Mouse (Mus musculus) embryonic facial prominence, embryonic 11.5 days (tissue): ENCODE results near the gene Tmem164. TPM values are rescaled to one million over a fixed set of nuclear protein-coding genes. Genes with fewer than 3 reads are reported as not detected.

Source experiments
- ATAC-seq: fragments of 200-750 bp; cut with Nextera tagmentation; replicated peaks from 2 replicates; pipeline ENCODE4 v1.8.0; 2017; ENCODE audit warnings: low read depth; ENCODE audit not compliant: insufficient number of reproducible peaks, low FRiP score, low TSS enrichment
- DNase-seq: peaks from one replicate; pipeline ENCODE4 v3.0.0-alpha.2; 2015; ENCODE audit warnings: low spot score
- H3K27ac ChIP-seq: fragments of 300-500 bp; sonication (generic); replicated peaks from 2 replicates; pipeline ENCODE4 v1.5.1; 2014; ENCODE audit warnings: mild to moderate bottlenecking, low read depth, low read length, control low read depth
- H3K27me3 ChIP-seq: fragments of 300-500 bp; sonication (generic); 2 replicates; pipeline ENCODE4 v1.6.1; 2014; ENCODE audit warnings: mild to moderate bottlenecking, low read length, moderate library complexity, mixed read lengths; ENCODE audit not compliant: control insufficient read depth, insufficient read depth
- H3K36me3 ChIP-seq: fragments of 300-500 bp; sonication (generic); replicated peaks from 2 replicates; pipeline ENCODE4 v1.6.1; 2014; ENCODE audit warnings: low read depth, mild to moderate bottlenecking, low read length, moderate library complexity, mixed read lengths; ENCODE audit not compliant: control insufficient read depth, insufficient read depth
- H3K4me1 ChIP-seq: fragments of 300-500 bp; sonication (generic); 2 replicates; pipeline ENCODE4 v1.6.1; 2014; ENCODE audit warnings: low read length, mixed read lengths; ENCODE audit not compliant: control insufficient read depth, insufficient read depth
- H3K4me2 ChIP-seq: fragments of 300-500 bp; sonication (generic); 2 replicates; pipeline ENCODE4 v1.6.1; 2014; ENCODE audit warnings: low read depth, mild to moderate bottlenecking, control low read depth, low read length, moderate library complexity
- H3K4me3 ChIP-seq: fragments of 300-500 bp; sonication (generic); 2 replicates; pipeline ENCODE4 v1.5.1; 2014; ENCODE audit warnings: low read depth, low read length, control low read depth
- H3K9ac ChIP-seq: fragments of 300-500 bp; sonication (generic); replicated peaks from 2 replicates; pipeline ENCODE4 v1.6.1; 2014; ENCODE audit warnings: mild to moderate bottlenecking, control low read depth, low read length
- H3K9me3 ChIP-seq: fragments of 300-500 bp; sonication (generic); replicated peaks from 2 replicates; pipeline ENCODE4 v1.6.1; 2016; ENCODE audit warnings: mild to moderate bottlenecking, low read length, inconsistent platforms, mixed read lengths; ENCODE audit not compliant: control insufficient read depth
- WGBS: fragments of 180-500 bp; shearing (Covaris S2); extraction: QIAGEN DNeasy Blood & Tissue Kit; methylation state at CpG from one replicate; pipeline ENCODE4 v1.1.7; 2014; 5-methylcytosine and 5-hydroxymethylcytosine counted together
- polyA plus RNA-seq: library from polyadenylated mRNA; unstranded; fragments of >200 nt; fragmentation: Nextera tagmentation; extraction: Ambion mirVana; gene quantifications from 2 replicates; pipeline ENCODE4 v1.2.1, GENCODE M21; 2014

Gene Tmem164
- polyA plus RNA-seq, 1 experiment from 2014 or later: 41.1 TPM

- Histone ChIP-seq H3K9ac (peak overlapping the region; percentile 77), H3K27ac (peak overlapping the region; percentile 94), H3K36me3 (no peaks in the 10 kb centered on the region), H3K9me3 (no peaks in the 10 kb centered on the region), H3K27me3 (no peaks in the 10 kb centered on the region; the same call in 1 of the 2 replicates), H3K4me1 (no peaks in the 10 kb centered on the region), H3K4me3 (peak overlapping the region; percentile 56), H3K4me2 (peak overlapping the region; percentile 83)
- DNase-seq (peak; percentile 59), ATAC-seq (peak; percentile 73)
- 30% methylated on average over 2 of the region's 43 CpGs for WGBS
Measured at GRCm38 (mm10) chrX:142681616-142682141, 473 bp downstream of the Tmem164 start.

- DNase-seq: peak; percentile 32
- H3K9ac ChIP-seq: peak overlapping the region; percentile 77
- H3K36me3 ChIP-seq: no peaks in the 10 kb centered on the region
- 12% methylated on average over 28 of the region's 28 CpGs for WGBS
- H3K4me1 ChIP-seq: no peaks in the 10 kb centered on the region
- peak overlapping the region; percentile 56 for H3K4me3 ChIP-seq
- ATAC-seq: no peak
- H3K4me2 ChIP-seq: peak overlapping the region; percentile 83
- no peaks in the 10 kb centered on the region; the same call in 1 of the 2 replicates for H3K27me3 ChIP-seq
- no peaks in the 10 kb centered on the region for H3K9me3 ChIP-seq
- peak overlapping the region; percentile 94 for H3K27ac ChIP-seq
Measured at GRCm38 (mm10) chrX:142682176-142682820, 1.1 kb downstream of the Tmem164 start.

GRCm38 (mm10) chrX:142682990-142683389 is 1.8 kb downstream of the Tmem164 start:
- DNase-seq: no peak
- Histone ChIP-seq H3K9me3 (no peaks in the 10 kb centered on the region), H3K4me2 (peak overlapping the region; percentile 83), H3K36me3 (no peaks in the 10 kb centered on the region), H3K27me3 (no peaks in the 10 kb centered on the region; the same call in 1 of the 2 replicates), H3K9ac (peak overlapping the region; percentile 77), H3K27ac (0 out of 2 replicates have a peak overlapping the region, but pooled peaks have one; percentile 94), H3K4me3 (peak overlapping the region; percentile 56), H3K4me1 (no peaks in the 10 kb centered on the region)
- ATAC-seq: no peak
- WGBS: 42% methylated on average over 5 of the region's 5 CpGs

- no peaks in the 10 kb centered on the region; the same call in 1 of the 2 replicates for H3K27me3 ChIP-seq
- no peaks in the 10 kb centered on the region for H3K36me3 ChIP-seq
- 24% methylated on average over 3 of the region's 4 CpGs for WGBS
- DNase-seq (no peak), ATAC-seq (no peak)
- H3K4me3 ChIP-seq: peak overlapping the region; percentile 5; the same call in 1 of the 2 replicates
- H3K9me3 ChIP-seq: no peaks in the 10 kb centered on the region
- no peaks in the 10 kb centered on the region for H3K4me1 ChIP-seq
- no peak overlapping the region for H3K9ac ChIP-seq
- H3K27ac ChIP-seq: no peak overlapping the region
- H3K4me2 ChIP-seq: peak overlapping the region; percentile 83
Measured at GRCm38 (mm10) chrX:142684674-142685073, 3.5 kb downstream of the Tmem164 start.

- no peak for ATAC-seq
- WGBS: 47% methylated on average over 6 of the region's 6 CpGs
- H3K27ac ChIP-seq: no peak overlapping the region
- H3K4me3 ChIP-seq: no peak overlapping the region
- H3K27me3 ChIP-seq: no peaks in the 10 kb centered on the region; the same call in 1 of the 2 replicates
- H3K9ac ChIP-seq: no peak overlapping the region
- DNase-seq: no peak
- H3K9me3 ChIP-seq: no peaks in the 10 kb centered on the region
- H3K4me2 ChIP-seq: no peak overlapping the region
- no peaks in the 10 kb centered on the region for H3K36me3 ChIP-seq
- no peaks in the 10 kb centered on the region for H3K4me1 ChIP-seq
Measured at GRCm38 (mm10) chrX:142685676-142686075, 4.5 kb downstream of the Tmem164 start.

GRCm38 (mm10) chrX:142688509-142688908 is 7.3 kb downstream of the Tmem164 start:
- H3K4me2 ChIP-seq: no peak overlapping the region
- WGBS: 81% methylated on average over 9 of the region's 9 CpGs
- no peak overlapping the region for H3K9ac ChIP-seq
- DNase-seq (no peak), ATAC-seq (no peak)
- no peak overlapping the region for H3K4me3 ChIP-seq
- H3K9me3 ChIP-seq: no peaks in the 10 kb centered on the region
- H3K36me3 ChIP-seq: no peaks in the 10 kb centered on the region
- H3K27ac ChIP-seq: no peak overlapping the region
- H3K27me3 ChIP-seq: no peaks in the 10 kb centered on the region
- H3K4me1 ChIP-seq: no peaks in the 10 kb centered on the region

GRCm38 (mm10) chrX:142693256-142693655 is 12.1 kb downstream of the Tmem164 start:
- H3K4me3 ChIP-seq: no peak overlapping the region
- H3K27me3 ChIP-seq: no peaks in the 10 kb centered on the region
- no peak overlapping the region for H3K9ac ChIP-seq
- H3K4me2 ChIP-seq: no peak overlapping the region
- WGBS: 74% methylated on average over 2 of the region's 2 CpGs
- DNase-seq (no peak), ATAC-seq (no peak)
- no peak overlapping the region for H3K27ac ChIP-seq
- H3K36me3 ChIP-seq: no peaks in the 10 kb centered on the region
- no peaks in the 10 kb centered on the region for H3K4me1 ChIP-seq
- H3K9me3 ChIP-seq: no peaks in the 10 kb centered on the region

GRCm38 (mm10) chrX:142694338-142694737 is 13.1 kb downstream of the Tmem164 start:
- Histone ChIP-seq H3K4me1 (no peaks in the 10 kb centered on the region), H3K36me3 (no peaks in the 10 kb centered on the region), H3K27me3 (no peaks in the 10 kb centered on the region), H3K9me3 (no peaks in the 10 kb centered on the region), H3K4me3 (no peak overlapping the region), H3K9ac (no peak overlapping the region), H3K27ac (no peak overlapping the region), H3K4me2 (no peak overlapping the region)
- WGBS: 88% methylated on average over 7 of the region's 7 CpGs
- DNase-seq (no peak), ATAC-seq (no peak)
